ENCODE assay signal across 8 mouse cellular contexts in the genomic region with DNA sequence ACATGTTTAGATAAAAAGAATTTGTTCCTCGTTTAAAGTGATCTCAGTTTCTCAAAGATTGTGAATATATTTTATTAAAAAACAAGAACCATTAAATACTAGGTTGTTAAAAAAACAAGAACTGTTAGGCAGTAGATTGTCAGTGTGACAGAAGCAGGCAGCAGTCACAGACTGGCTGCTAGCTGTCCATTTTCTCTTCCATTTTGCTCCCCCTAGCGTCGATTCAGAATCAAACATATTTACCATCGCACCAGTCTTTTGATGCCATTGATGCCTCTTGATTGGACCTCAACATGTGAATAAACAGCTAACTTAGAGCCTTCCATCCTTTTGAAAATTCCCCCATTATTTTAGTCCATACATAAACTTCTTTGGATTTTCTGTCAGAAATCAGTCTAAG.
DNase-seq lines count a peak whose midpoint lies in the region; ATAC-seq and TF ChIP-seq lines count a peak whose summit lies in the region.
"Had no signal": no experiment of that assay in that cellular context is flagged by ENCODE, and none has a peak within 500 bp of the region (broad histone marks: within the 10 kb centered on the region; RNA-seq: fewer than 3 reads in every experiment).

No protein-coding gene starts in this region.

- H3K9me3 ChIP-seq in E14TG2a.4 (ENCODE audit: low read length): no peaks in the 10 kb centered on the region
- no peaks in the 10 kb centered on the region for H3K9me3 ChIP-seq in forebrain, embryonic 16.5 days (ENCODE audit: control insufficient read depth, low read length)
- H3K9me3 ChIP-seq: kidney, embryonic 15.5 days had no signal

- no peaks in the 10 kb centered on the region for H3K27me3 ChIP-seq in E14TG2a.4 (ENCODE audit: insufficient read depth, low read length)
- no peaks in the 10 kb centered on the region for H3K27me3 ChIP-seq in forebrain, embryonic 16.5 days (replicated peaks; ENCODE audit: control insufficient read depth, insufficient read depth, low read length)
- H3K27me3 ChIP-seq: kidney, embryonic 15.5 days had no signal

- peaks cover 4% of the 10 kb centered on the region for H3K4me1 ChIP-seq in E14TG2a.4 (replicated peaks; ENCODE audit: low read depth, low read length)
- no peaks in the 10 kb centered on the region for H3K4me1 ChIP-seq in forebrain, embryonic 16.5 days (replicated peaks; ENCODE audit: control insufficient read depth, insufficient read depth, low read length)
- H3K4me1 ChIP-seq: kidney, embryonic 15.5 days had no signal

- H3K36me3 ChIP-seq in E14TG2a.4 (ENCODE audit: insufficient read depth, low read length): peaks cover 41% of the 10 kb centered on the region
- peaks cover 12% of the 10 kb centered on the region for H3K36me3 ChIP-seq in forebrain, embryonic 16.5 days (ENCODE audit: control insufficient read depth, insufficient read depth)

- DNase-seq in layer of hippocampus, adult 2 months (ENCODE audit: low spot score in 2 of 2): peak; percentile 37 to 52
- DNase-seq in layer of hippocampus, postnatal 36 days: no peak
- DNase-seq in T-cell, adult 2 months (ENCODE audit: low spot score): peak; percentile 30
- DNase-seq in spleen, postnatal 10 days (ENCODE audit: low spot score in 2 of 2): no peak
- no peak for DNase-seq in gastrocnemius, postnatal 10 days

- TF ChIP-seq CTCF in layer of hippocampus, adult 2 months (conservative IDR thresholded peaks at IDR 0.05): peak; percentile 87
- TF ChIP-seq CTCF in E14TG2a.4 (conservative IDR thresholded peaks at IDR 0.05; ENCODE audit: low read length): peak; percentile 41

- no peak overlapping the region for H3K4me2 ChIP-seq in forebrain, embryonic 16.5 days (ENCODE audit: low read length)
- H3K4me2 ChIP-seq: kidney, embryonic 15.5 days had no signal

- H3K4me3 ChIP-seq in layer of hippocampus, adult 2 months: no peak overlapping the region
- H3K4me3 ChIP-seq in E14TG2a.4 (replicated peaks; ENCODE audit: low read length): no peak overlapping the region
- no peak overlapping the region for H3K4me3 ChIP-seq in forebrain, embryonic 16.5 days (replicated peaks; ENCODE audit: low read length)
- H3K4me3 ChIP-seq: kidney, embryonic 15.5 days had no signal

- WGBS in forebrain, embryonic 16.5 days: 57% methylated on average over 4 of the region's 4 CpGs

- H3K27ac ChIP-seq in layer of hippocampus, adult 2 months: peak overlapping the region; percentile 4; the same call in 1 of the 2 replicates
- H3K27ac ChIP-seq in forebrain, embryonic 16.5 days (ENCODE audit: low read length): no peak overlapping the region
- H3K27ac ChIP-seq: kidney, embryonic 15.5 days had no signal

- ATAC-seq in forebrain, embryonic 16.5 days: peak; percentile 52; the same call in 1 of the 2 replicates

- H3K9ac ChIP-seq in forebrain, embryonic 16.5 days (replicated peaks; ENCODE audit: low read depth, low read length): no peak overlapping the region
- H3K9ac ChIP-seq: kidney, embryonic 15.5 days had no signal

Comparison
In these comparisons a context has a peak if more than half of its experiments do, and no peak if none do; other contexts are left out.
1. DNase-seq: peak in layer of hippocampus, adult 2 months (2 of 2) and T-cell, adult 2 months (single experiment); none in layer of hippocampus, postnatal 36 days (0 of 2), spleen, postnatal 10 days (0 of 2) and gastrocnemius, postnatal 10 days (single experiment).